Mouse (Mus musculus): ENCODE measurements around the gene Bola1.

DNA sequence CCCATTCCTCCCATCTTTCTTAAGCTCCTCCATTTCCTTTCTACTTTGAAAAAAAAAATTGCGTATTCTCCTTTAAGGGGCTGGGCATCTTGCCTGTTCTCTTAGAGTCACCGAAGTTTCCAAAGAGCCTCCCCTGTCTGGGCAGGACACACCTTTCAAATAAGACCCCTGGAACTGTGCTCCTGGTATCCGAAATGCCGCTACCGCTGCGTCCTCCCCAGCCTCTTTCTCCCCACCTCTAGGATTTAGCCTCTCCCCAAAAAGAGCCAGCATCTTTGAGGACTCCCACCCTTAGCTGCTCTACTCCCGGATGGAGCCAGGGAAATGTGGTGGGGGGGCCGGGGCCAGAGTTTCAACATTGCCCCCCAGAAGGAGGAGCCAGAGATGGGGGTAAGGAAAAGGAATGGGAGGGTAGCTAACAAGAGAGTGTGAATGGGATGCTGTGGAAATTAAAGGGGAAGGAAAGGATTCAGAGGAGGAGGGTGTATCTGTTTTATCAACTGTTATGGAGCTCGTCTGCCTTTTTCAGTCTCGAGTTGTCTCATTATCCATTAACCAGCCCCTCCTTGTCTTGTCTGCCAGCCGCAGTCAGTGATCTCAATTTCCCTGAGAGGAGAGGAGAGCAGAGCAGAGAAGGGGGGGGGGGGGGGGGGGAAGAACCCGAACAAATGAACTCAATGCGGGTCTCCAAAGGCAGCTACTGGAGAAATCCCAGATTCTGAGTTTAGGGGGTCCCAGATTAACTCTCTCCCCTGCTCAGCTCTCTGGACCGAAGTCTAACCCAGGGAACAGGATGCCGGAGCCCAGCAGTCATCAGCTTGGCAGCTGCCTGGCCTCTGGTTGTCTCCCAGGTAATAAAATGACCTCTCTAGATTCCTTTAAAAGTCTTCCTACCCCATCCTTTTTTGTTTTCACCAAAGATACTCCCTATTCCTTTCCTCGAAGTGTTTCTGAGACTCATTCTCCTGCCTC lies 57.4 kb downstream of the Bola1 start, which contains the start of gene Mtmr11:
- TF ChIP-seq EP300 (IDR thresholded peaks at IDR 0.05; ENCODE audit: low read length) (no peak), POLR2A (IDR thresholded peaks at IDR 0.05; ENCODE audit: low read depth, low read length) (no peak), MAFK (IDR thresholded peaks at IDR 0.05; ENCODE audit: insufficient replicate concordance, low read length) (no peak), USF1 (IDR thresholded peaks at IDR 0.05; ENCODE audit: low read depth, low read length) (no peak), E2F4 (IDR thresholded peaks at IDR 0.05; ENCODE audit: insufficient replicate concordance, low read depth, low read length) (no peak), CTCF (conservative IDR thresholded peaks at IDR 0.05 in 1 of 2, IDR thresholded peaks at IDR 0.05 in 1 of 2; ENCODE audit: low read depth in 2 of 2, low read length in 2 of 2) (no peak)

Measured in CH12.LX (cell line).